Mouse (Mus musculus) forebrain, embryonic 16.5 days (tissue): ENCODE measurements around the gene Fkbp10. TPM values are rescaled to one million over a fixed set of nuclear protein-coding genes. Genes with fewer than 3 reads are reported as not detected.

Source experiments
- ATAC-seq: fragments of 200-750 bp; cut with Nextera tagmentation; 2 replicates; pipeline ENCODE4 v1.8.0; 2017; ENCODE audit warnings: mild to moderate bottlenecking, moderate library complexity
- H3K27ac ChIP-seq: fragments of 300-500 bp; sonication (generic); 2 replicates; pipeline ENCODE4 v1.5.1; 2014; ENCODE audit warnings: low read length, control low read depth
- H3K27me3 ChIP-seq: fragments of 300-500 bp; sonication (generic); replicated peaks from 2 replicates; pipeline ENCODE4 v1.6.1; 2014; ENCODE audit warnings: low read length; ENCODE audit not compliant: control insufficient read depth, insufficient read depth
- H3K36me3 ChIP-seq: fragments of 300-500 bp; sonication (generic); 2 replicates; pipeline ENCODE4 v1.6.1; 2014; ENCODE audit not compliant: control insufficient read depth, insufficient read depth
- H3K4me1 ChIP-seq: fragments of 300-500 bp; sonication (generic); replicated peaks from 2 replicates; pipeline ENCODE4 v1.6.1; 2014; ENCODE audit warnings: low read length; ENCODE audit not compliant: control insufficient read depth, insufficient read depth
- H3K4me2 ChIP-seq: fragments of 300-500 bp; sonication (generic); 2 replicates; pipeline ENCODE4 v1.6.1; 2014; ENCODE audit warnings: mild to moderate bottlenecking, low read length, control low read depth
- H3K4me3 ChIP-seq: fragments of 300-500 bp; sonication (generic); replicated peaks from 2 replicates; pipeline ENCODE4 v1.5.1; 2014; ENCODE audit warnings: mild to moderate bottlenecking, low read length, control low read depth
- H3K9ac ChIP-seq: fragments of 300-500 bp; sonication (generic); replicated peaks from 2 replicates; pipeline ENCODE4 v1.6.1; 2014; ENCODE audit warnings: low read depth, low read length, control low read depth
- H3K9me3 ChIP-seq: fragments of 300-500 bp; sonication (generic); 2 replicates; pipeline ENCODE4 v1.6.1; 2016; ENCODE audit warnings: low read length; ENCODE audit not compliant: control insufficient read depth
- WGBS: fragments of 180-500 bp; shearing (Covaris S2); extraction: QIAGEN DNeasy Blood & Tissue Kit; methylation state at CpG from one replicate; pipeline ENCODE4 v1.1.7; 2014; 5-methylcytosine and 5-hydroxymethylcytosine counted together
- polyA plus RNA-seq: library from polyadenylated mRNA; unstranded; fragments of >200 nt; fragmentation: Nextera tagmentation; extraction: Ambion mirVana; gene quantifications from 2 replicates; pipeline ENCODE4 v1.2.1, GENCODE M21; 2015

Gene Fkbp10
- 18.4 and 25.6 TPM in 2 replicates for polyA plus RNA-seq

DNA sequence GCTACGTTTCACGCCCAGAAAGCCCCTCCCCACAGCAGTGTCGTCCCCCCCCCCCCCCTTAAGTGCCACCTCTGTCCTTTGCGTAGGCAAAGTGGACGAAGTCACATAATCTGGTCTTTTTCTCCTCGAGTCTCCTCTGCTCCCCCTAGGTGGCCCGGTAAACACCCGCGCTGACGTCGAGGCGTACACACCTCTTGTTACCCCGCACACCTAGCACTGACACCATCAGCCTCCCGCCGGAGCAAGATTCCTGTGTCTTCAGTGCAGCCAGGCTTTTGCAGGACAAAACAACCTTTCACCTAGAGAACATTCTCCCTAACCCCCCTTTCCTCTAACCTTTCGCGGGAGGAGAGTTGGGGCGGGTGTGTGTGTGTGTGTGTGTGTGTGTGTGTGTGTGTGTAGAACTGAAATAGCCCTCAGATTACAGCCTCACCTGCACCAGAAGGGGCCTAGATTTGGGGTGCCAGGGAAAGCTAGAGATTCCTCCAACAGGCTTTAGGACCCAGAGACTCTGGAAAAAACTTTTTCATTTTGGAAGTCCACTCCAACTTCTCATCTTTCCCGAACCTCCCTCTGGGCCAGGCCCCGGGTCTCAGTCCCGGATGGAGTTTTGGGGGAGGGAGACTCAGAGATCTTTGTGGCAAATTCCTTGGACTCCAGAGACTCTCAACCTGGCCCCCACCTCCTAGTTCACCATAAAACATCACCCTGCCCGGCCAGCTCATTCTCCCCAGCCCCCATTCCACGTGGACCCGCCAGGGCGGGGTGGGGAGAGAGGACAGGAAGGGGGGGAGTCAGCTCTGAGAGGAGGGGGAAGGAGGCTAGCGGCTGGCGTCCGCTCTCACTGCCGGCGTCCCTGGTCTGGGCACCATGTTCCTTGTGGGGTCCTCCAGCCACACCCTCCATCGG lies at the start of gene Fkbp10:
Gene Fkbp10, plus strand, starts transcription at position 784 of the 909 bp plus-strand sequence.
- peaks cover 11% of the 10 kb centered on the region for H3K27me3 ChIP-seq
- H3K9me3 ChIP-seq, result no peaks in the 10 kb centered on the region
- peak within 1 kb of the TSS; percentile 73 for H3K4me2 ChIP-seq
- under 1% methylated on average over 31 of the region's 31 CpGs for WGBS
- H3K4me3 ChIP-seq, result peak within 1 kb of the TSS; percentile 70
- peak; percentile 29; the same call in 1 of the 2 replicates for ATAC-seq
- H3K4me1 ChIP-seq, result peaks cover 21% of the 10 kb centered on the region
- H3K9ac ChIP-seq, result peak within 1 kb of the TSS; percentile 72
- peak within 1 kb of the TSS; percentile 61; the same call in 1 of the 2 replicates for H3K27ac ChIP-seq
- no peaks in the 10 kb centered on the region for H3K36me3 ChIP-seq

DNA sequence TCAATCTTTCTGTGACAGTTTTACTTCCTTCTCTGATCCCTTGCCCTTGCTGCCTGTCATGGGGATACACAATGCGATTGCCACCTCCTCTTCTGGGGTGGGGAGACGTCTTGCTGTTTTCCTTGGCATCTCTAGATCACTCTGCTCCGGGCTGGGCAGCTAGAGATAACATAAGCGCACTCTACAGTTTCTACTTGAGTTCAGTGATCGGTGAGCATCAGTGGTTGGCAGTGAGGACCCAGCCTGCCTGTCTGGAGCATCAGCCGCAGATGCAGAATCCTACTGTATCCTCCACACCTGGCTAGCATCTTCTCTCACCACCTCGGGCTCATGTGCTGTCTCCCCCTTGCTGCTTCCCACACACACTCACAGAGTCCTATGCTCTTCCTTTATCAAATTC lies 46.4 kb upstream of the Fkbp10 start:
- H3K4me2 ChIP-seq, result no peak overlapping the region
- ATAC-seq, result no peak
- H3K9ac ChIP-seq, result no peak overlapping the region
- H3K27me3 ChIP-seq, result no peaks in the 10 kb centered on the region
- 87% methylated on average over 7 of the region's 7 CpGs for WGBS
- H3K27ac ChIP-seq, result no peak overlapping the region
- no peaks in the 10 kb centered on the region for H3K9me3 ChIP-seq
- no peaks in the 10 kb centered on the region for H3K4me1 ChIP-seq
- H3K36me3 ChIP-seq, result peaks cover 7% of the 10 kb centered on the region; the same call in 1 of the 2 replicates
- H3K4me3 ChIP-seq, result no peak overlapping the region

DNA sequence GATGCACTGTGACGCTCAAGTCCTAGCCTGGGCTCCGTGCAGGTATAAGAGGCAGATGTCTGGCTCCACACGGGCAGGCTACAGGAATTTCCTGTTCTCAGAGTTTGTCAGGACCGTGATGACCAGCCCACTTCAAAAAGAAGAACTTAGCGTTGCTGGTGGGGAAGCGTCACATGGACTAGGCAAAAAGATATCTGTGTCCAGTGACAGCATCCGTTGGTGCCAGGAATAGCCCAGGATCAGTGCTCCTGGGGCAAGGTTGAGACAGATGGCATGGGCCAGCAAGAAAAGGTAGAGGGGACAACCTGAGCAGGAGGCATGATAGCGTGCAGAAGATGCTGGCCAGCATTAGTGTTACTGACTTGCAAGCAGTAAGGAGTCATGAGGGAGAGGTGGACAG lies 45.7 kb upstream of the Fkbp10 start:
- ATAC-seq, result no peak
- H3K4me1 ChIP-seq, result no peaks in the 10 kb centered on the region
- no peak overlapping the region for H3K27ac ChIP-seq
- no peak overlapping the region for H3K9ac ChIP-seq
- peaks cover 9% of the 10 kb centered on the region; the same call in 1 of the 2 replicates for H3K36me3 ChIP-seq
- no peak overlapping the region for H3K4me2 ChIP-seq
- H3K9me3 ChIP-seq, result no peaks in the 10 kb centered on the region
- H3K4me3 ChIP-seq, result no peak overlapping the region
- 85% methylated on average over 8 of the region's 8 CpGs for whole genome bisulfite sequencing
- no peaks in the 10 kb centered on the region for H3K27me3 ChIP-seq

DNA sequence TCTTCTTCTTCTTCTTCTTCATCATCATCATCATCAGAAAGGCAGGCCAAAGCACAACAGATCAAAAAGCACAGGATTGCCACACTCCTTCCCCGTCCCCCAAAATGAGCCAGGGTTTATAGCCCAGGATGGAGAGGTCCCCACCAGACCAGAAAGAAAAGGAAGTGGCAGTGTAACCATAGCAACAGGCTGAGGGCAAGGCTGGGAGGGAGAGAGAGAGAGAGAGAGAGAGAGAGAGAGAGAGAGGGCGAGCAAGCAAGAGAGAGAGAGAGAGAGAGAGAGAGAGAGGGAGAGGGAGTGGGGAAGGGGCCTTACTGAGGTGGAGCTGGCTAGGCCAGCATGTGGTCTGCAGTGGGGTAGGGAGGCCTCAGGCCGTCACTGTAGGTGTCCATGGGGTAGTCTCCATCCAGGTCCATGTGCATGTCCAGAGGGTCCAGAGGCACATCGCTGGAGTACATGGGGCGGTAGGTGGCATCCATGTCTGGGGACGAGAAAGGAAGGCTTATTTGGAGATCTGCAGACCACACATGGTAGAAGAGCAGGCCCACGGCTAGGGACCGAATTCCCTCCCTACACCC lies 43.4 kb upstream of the Fkbp10 start:
- peaks cover 22% of the 10 kb centered on the region for H3K36me3 ChIP-seq
- H3K27me3 ChIP-seq, result no peaks in the 10 kb centered on the region
- no peak overlapping the region for H3K27ac ChIP-seq
- H3K9ac ChIP-seq, result no peak overlapping the region
- H3K4me3 ChIP-seq, result no peak overlapping the region
- 75% methylated on average over 7 of the region's 8 CpGs for WGBS
- H3K4me1 ChIP-seq, result no peaks in the 10 kb centered on the region
- no peaks in the 10 kb centered on the region for H3K9me3 ChIP-seq
- H3K4me2 ChIP-seq, result no peak overlapping the region
- ATAC-seq, result no peak

DNA sequence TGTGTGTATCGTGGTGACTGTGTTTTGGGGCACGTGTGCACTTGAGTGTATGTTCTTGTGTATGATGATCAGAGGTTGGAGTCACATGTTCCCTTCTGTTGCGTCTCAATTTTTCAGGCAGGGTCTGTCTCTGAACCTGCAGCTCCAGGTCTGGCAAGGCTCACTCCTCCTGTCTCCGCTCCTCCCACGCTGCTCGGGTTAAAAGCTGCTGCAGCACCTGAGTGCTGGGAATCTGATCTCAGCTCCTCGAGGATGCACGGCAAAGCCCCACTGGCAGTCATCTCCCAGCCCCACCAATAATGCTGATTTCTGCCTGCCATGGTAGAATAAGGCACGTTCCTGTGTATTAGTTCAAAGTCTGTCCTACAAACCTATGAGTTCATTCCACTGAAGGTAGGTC lies 40.4 kb upstream of the Fkbp10 start:
- WGBS, result 91% methylated on average over 9 of the region's 9 CpGs
- no peaks in the 10 kb centered on the region for H3K27me3 ChIP-seq
- H3K4me2 ChIP-seq, result no peak overlapping the region
- H3K4me1 ChIP-seq, result no peaks in the 10 kb centered on the region
- no peak overlapping the region for H3K9ac ChIP-seq
- H3K36me3 ChIP-seq, result peaks cover 26% of the 10 kb centered on the region
- H3K9me3 ChIP-seq, result no peaks in the 10 kb centered on the region
- H3K27ac ChIP-seq, result no peak overlapping the region
- H3K4me3 ChIP-seq, result no peak overlapping the region
- ATAC-seq, result no peak

DNA sequence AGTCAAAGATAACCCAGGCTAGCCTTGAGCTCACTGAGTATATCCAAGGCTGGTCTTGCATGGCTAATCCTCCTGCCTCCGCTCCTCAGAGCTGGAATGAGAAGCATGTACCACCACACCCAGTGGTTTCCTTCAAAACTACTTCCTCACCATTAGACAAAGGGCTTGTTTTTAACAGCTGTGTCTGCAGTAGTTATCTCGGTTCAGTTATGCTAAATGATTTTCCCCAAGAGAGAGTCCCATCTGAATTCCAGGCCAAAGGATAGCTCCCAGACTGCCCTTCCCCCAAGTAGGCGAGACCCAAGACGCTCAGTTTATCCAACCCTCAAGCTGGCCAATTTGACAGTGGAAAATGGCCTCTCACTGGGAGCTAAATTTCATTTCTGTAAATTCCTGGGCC lies 39.5 kb upstream of the Fkbp10 start:
- peaks cover 26% of the 10 kb centered on the region for H3K36me3 ChIP-seq
- no peak overlapping the region for H3K4me2 ChIP-seq
- ATAC-seq, result no peak

DNA sequence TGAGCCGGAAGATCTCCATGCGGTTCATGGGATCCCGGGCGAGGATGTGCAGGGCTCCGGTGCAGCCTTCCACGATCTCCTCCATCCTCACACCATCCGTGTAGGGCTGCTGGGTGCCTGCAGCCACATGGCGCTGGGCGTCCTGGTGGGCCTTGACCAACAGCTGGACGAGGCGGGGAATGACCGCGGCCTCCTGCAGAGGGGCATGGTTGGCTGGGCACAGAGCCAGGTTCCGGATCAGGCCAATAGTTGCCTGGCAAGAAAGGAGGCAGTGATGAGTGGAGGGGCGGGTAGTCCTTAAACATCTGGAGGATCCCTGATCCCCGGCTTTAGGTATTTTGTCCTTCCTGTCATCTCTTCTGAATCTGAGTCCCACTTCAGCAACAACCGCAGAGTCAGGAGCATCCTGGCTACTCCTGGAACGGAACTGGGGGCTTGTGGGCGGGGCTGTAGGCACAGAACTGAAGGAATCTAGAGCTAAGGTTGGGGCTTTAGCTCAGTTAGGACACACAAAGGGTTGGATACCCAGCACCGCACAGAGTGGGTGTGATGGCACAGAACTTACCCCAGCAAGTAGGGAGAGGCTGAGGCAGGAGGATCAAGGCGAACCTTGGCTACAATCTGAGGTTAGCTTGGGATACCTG lies 38.6 kb upstream of the Fkbp10 start:
- H3K9ac ChIP-seq, result no peak overlapping the region
- no peaks in the 10 kb centered on the region for H3K27me3 ChIP-seq
- no peak overlapping the region for H3K27ac ChIP-seq
- ATAC-seq, result no peak
- H3K36me3 ChIP-seq, result peaks cover 26% of the 10 kb centered on the region
- H3K4me2 ChIP-seq, result no peak overlapping the region
- no peaks in the 10 kb centered on the region for H3K4me1 ChIP-seq
- 89% methylated on average over 21 of the region's 21 CpGs for WGBS
- H3K4me3 ChIP-seq, result no peak overlapping the region
- H3K9me3 ChIP-seq, result no peaks in the 10 kb centered on the region

More for the DNA sequence above, 39.5 kb upstream of the Fkbp10 start:
- H3K27ac ChIP-seq, result no peak overlapping the region
- H3K9ac ChIP-seq, result no peak overlapping the region
- no peak overlapping the region for H3K4me3 ChIP-seq
- H3K9me3 ChIP-seq, result no peaks in the 10 kb centered on the region
- H3K27me3 ChIP-seq, result no peaks in the 10 kb centered on the region
- H3K4me1 ChIP-seq, result no peaks in the 10 kb centered on the region
- 86% methylated on average over 4 of the region's 4 CpGs for WGBS

DNA sequence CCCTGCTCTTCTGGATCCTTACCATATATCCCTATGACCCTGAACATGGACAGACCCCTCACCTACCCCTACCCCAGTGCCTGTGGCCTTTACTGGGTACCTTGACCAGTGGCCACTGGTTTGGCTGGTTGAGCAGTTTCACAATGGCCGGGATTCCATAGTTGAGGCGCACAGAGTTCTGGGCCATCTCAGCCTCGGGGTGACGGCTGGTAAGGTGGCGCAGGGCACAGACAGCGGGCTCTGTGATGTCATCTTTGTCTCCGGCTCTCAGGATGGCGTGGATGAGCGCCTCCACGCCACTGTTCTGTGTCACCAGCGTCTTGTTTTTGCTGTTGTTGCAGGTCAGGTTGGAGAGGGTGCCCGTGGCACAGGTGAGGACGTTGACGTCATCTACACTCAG lies 37.5 kb upstream of the Fkbp10 start:
- Histone ChIP-seq H3K27me3 (no peaks in the 10 kb centered on the region), H3K9me3 (no peaks in the 10 kb centered on the region), H3K27ac (no peak overlapping the region), H3K36me3 (peaks cover 28% of the 10 kb centered on the region), H3K4me2 (no peak overlapping the region), H3K4me1 (no peaks in the 10 kb centered on the region), H3K9ac (no peak overlapping the region), H3K4me3 (no peak overlapping the region)
- 95% methylated on average over 14 of the region's 14 CpGs for WGBS
- no peak for ATAC-seq

DNA sequence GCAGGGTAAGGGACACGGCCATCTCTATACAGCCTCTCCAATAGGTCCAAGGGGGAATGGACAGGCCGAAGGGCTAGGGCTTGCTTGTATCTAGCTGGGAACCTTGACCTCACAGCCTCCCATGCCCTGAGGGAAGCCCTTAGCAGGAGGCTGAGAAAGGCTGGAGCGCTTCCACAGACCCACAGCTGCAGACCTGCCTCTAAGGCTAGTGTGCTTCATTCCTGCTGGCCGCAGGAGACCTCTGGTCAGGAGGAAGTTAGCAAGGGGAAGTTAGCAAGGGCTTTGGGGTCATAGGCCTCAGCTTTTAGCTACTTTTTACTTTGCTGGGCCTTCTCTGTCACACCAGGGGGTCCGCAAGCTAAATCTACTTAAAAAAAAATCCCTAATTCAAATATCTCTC lies 37.1 kb upstream of the Fkbp10 start:
- Histone ChIP-seq H3K27me3 (no peaks in the 10 kb centered on the region), H3K9ac (no peak overlapping the region), H3K4me3 (no peak overlapping the region), H3K9me3 (no peaks in the 10 kb centered on the region), H3K36me3 (peaks cover 31% of the 10 kb centered on the region), H3K4me2 (no peak overlapping the region), H3K27ac (no peak overlapping the region), H3K4me1 (no peaks in the 10 kb centered on the region)
- 84% methylated on average over 5 of the region's 5 CpGs for WGBS
- ATAC-seq, result no peak
